Mouse (Mus musculus): ENCODE measurements around the gene Acot10.

- TF ChIP-seq CTCF (IDR thresholded peaks at IDR 0.05) (no peak), EP300 (IDR thresholded peaks at IDR 0.05) (no peak)
Measured at GRCm38 (mm10) chr15:20682719-20683118, 16.2 kb upstream of the Acot10 start.
